Mouse (Mus musculus) liver, embryonic 12.5 days (tissue): ENCODE data around the gene Cmas. TPM values are rescaled to one million over a fixed set of nuclear protein-coding genes. Genes with fewer than 3 reads are reported as not detected.

Source experiments
- ATAC-seq: fragments of 200-750 bp; cut with Nextera tagmentation; 2 replicates; pipeline ENCODE4 v1.8.0; 2017; ENCODE audit warnings: moderate number of reproducible peaks, mild to moderate bottlenecking, moderate library complexity
- H3K27ac ChIP-seq: fragments of 300-500 bp; sonication (generic); 2 replicates; pipeline ENCODE4 v1.5.1; 2016; ENCODE audit warnings: mild to moderate bottlenecking
- H3K27me3 ChIP-seq: fragments of 300-500 bp; sonication (generic); replicated peaks from 2 replicates; pipeline ENCODE4 v1.6.1; 2016; ENCODE audit warnings: mild to moderate bottlenecking, moderate library complexity
- H3K36me3 ChIP-seq: fragments of 300-500 bp; sonication (generic); 2 replicates; pipeline ENCODE4 v1.6.1; 2016; ENCODE audit warnings: mild to moderate bottlenecking, moderate library complexity
- H3K4me1 ChIP-seq: fragments of 300-500 bp; sonication (generic); 2 replicates; pipeline ENCODE4 v1.6.1; 2016
- H3K4me2 ChIP-seq: fragments of 300-500 bp; sonication (generic); 2 replicates; pipeline ENCODE4 v1.6.1; 2016; ENCODE audit warnings: mild to moderate bottlenecking, moderate library complexity
- H3K4me3 ChIP-seq: fragments of 300-500 bp; sonication (generic); 2 replicates; pipeline ENCODE4 v1.5.1; 2016; ENCODE audit warnings: mild to moderate bottlenecking, moderate library complexity
- H3K9ac ChIP-seq: fragments of 300-500 bp; sonication (generic); 2 replicates; pipeline ENCODE4 v1.6.1; 2016; ENCODE audit warnings: mild to moderate bottlenecking, moderate library complexity
- H3K9me3 ChIP-seq: fragments of 300-500 bp; sonication (generic); replicated peaks from 2 replicates; pipeline ENCODE4 v1.6.1; 2016; ENCODE audit warnings: mild to moderate bottlenecking, moderate library complexity
- WGBS: fragments of 180-500 bp; shearing (Covaris S2); methylation state at CpG from one replicate; pipeline ENCODE4 v1.1.7; 2016; ENCODE audit not compliant: insufficient replicate concordance; 5-methylcytosine and 5-hydroxymethylcytosine counted together
- polyA plus RNA-seq: library from polyadenylated mRNA; unstranded; fragments of >200 nt; fragmentation: Nextera tagmentation; extraction: Ambion mirVana; gene quantifications from 2 replicates; pipeline ENCODE4 v1.2.1, GENCODE M21; 2016

Cmas gene
- polyA plus RNA-seq, result 157 and 159 TPM in 2 replicates

DNA sequence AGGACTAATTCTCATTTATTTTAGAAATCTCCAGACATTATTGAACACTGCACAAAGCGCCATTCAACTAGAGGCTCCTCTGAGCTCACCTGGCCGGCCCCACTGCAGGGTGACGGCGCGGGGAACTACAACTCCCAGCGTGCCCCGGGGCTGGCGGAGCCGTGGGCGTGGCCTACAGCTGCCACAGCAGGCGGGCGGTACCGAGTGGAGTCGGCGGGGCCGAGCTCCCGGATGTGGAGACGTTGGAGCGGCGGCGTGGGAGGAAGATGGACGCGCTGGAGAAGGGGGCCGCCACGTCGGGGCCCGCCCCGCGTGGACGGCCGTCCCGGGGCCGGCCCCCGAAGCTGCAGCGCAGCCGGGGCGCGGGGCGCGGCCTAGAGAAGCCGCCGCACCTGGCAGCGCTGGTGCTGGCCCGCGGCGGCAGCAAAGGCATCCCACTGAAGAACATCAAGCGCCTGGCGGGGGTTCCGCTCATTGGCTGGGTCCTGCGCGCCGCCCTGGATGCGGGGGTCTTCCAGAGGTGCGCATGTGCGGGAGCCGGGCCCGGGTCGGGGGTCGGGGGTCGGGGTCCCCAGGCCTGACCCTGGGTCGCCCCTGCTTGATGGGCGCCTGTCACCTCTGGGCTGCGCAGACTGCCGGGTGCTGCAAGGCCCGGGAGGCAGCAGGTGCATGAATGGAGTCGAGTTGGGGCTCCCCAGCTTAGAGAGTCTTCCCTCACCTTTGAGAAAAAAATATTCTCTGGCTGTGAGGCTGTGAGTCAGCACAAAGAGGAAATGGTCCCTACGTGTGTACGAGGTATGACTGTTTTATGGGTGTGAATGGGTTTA lies at the start of gene Cmas:
TSS of gene Cmas (plus strand) at position 180 of the 827 bp plus-strand sequence.
- WGBS, result under 1% methylated on average over 68 of the region's 68 CpGs
- peak within 1 kb of the TSS; percentile 100 for H3K27ac ChIP-seq
- peak within 1 kb of the TSS; percentile 99 for H3K9ac ChIP-seq
- H3K4me2 ChIP-seq, result peak within 1 kb of the TSS; percentile 78
- H3K4me1 ChIP-seq, result peaks cover 69% of the 10 kb centered on the region
- H3K4me3 ChIP-seq, result peak within 1 kb of the TSS; percentile 96
- ATAC-seq, result peak; percentile 89
- no peaks in the 10 kb centered on the region for H3K9me3 ChIP-seq
- H3K36me3 ChIP-seq, result peaks cover 35% of the 10 kb centered on the region
- 0 out of 2 replicates have a peak, but pooled peaks cover 6% of the 10 kb centered on the region for H3K27me3 ChIP-seq

DNA sequence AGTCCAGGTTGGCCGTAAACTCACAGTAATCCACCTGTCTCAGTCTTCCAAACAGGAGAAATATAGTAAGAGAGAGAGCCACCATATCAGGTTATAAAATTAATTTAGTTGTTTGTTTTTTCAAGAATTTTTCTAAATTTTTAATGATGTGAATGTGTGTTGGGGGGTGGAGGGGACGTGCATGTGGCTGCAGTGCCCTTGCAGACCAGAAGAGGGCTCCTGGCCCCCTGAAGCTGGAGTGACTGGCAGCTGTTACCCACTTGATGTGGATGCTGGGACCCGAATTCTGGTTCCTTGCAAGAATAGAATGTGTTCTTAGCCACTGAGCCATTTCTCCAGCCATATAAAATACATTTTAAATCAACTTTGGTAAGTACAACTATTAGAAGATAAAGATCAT lies 49.8 kb upstream of the Cmas start:
- Histone ChIP-seq H3K9me3 (no peaks in the 10 kb centered on the region), H3K27me3 (peaks cover 10% of the 10 kb centered on the region), H3K9ac (no peak overlapping the region), H3K36me3 (no peaks in the 10 kb centered on the region), H3K4me3 (no peak overlapping the region), H3K27ac (no peak overlapping the region), H3K4me2 (no peak overlapping the region), H3K4me1 (no peaks in the 10 kb centered on the region; the same call in 1 of the 2 replicates)
- WGBS, result 62% methylated on average over 3 of the region's 3 CpGs
- ATAC-seq, result no peak

DNA sequence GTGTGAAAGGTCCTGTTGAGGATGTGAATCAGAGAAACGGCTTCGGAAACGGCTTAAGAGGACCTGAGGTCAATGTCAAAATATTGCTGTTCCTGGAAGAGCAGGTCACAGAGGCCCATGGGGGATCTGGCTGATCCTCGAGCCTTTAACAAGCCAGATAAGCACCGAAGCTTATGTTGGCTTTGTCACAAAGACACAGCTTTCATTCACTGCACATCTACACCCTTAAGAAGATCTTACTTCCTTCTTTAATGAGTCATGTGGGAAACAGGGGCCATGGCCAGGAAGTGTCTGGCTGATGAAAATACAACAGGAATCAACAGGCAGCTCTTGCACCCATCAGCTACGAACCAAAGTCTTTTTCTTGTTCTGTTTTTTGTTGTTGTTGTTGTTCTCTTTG lies 48.1 kb upstream of the Cmas start:
- H3K4me3 ChIP-seq, result no peak overlapping the region
- ATAC-seq, result no peak
- no peaks in the 10 kb centered on the region for H3K4me1 ChIP-seq
- H3K27ac ChIP-seq, result no peak overlapping the region
- no peak overlapping the region for H3K4me2 ChIP-seq
- no peaks in the 10 kb centered on the region for H3K9me3 ChIP-seq
- no peak overlapping the region for H3K9ac ChIP-seq
- H3K36me3 ChIP-seq, result no peaks in the 10 kb centered on the region
- no peaks in the 10 kb centered on the region for H3K27me3 ChIP-seq
- WGBS, result 58% methylated on average over 6 of the region's 6 CpGs

DNA sequence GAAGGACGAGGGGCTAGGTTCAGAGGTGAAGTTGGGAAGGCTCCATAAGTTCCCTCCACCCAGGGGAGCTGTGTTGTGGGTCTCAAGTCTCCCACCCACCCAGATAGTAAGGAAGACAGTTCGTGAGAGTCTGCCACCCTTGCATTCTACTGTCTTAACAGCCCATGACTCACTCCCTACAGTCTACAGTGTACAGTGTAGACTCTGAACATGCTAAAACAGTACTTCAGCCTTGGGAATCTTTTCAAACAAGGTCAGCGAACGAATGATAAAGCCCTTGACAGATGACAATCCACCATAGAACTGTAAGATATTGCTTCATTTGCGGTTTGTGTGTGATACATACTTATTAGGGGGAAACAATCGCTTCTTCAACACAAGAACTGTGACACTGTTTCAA lies 45.8 kb upstream of the Cmas start:
- ATAC-seq, result no peak
- H3K36me3 ChIP-seq, result no peaks in the 10 kb centered on the region
- no peak overlapping the region for H3K9ac ChIP-seq
- no peaks in the 10 kb centered on the region for H3K27me3 ChIP-seq
- no peak overlapping the region for H3K4me2 ChIP-seq
- no peak overlapping the region for H3K4me3 ChIP-seq
- 68% methylated on average over 6 of the region's 6 CpGs for WGBS
- H3K9me3 ChIP-seq, result no peaks in the 10 kb centered on the region
- H3K4me1 ChIP-seq, result no peaks in the 10 kb centered on the region
- no peak overlapping the region for H3K27ac ChIP-seq

DNA sequence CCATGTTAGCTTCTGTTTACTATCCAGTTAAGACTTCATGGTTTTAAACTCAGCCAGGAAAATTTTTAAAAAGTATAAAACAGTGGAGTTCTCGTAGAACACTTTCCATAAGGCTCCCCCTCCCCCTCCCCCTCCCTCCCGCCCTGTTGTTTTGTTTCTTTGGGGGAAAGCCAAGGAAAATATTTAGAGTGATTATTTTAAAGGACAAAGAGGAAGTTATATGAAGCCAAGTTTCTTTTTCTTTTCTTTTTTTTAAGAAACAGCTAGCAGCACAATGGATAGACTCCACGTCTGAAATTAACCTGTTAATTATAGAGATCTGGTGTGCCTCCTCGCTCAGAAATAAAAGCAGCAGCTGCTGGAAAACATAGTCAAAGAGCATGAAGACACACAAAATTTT lies 45.4 kb upstream of the Cmas start:
- H3K4me3 ChIP-seq, result no peak overlapping the region
- no peaks in the 10 kb centered on the region for H3K9me3 ChIP-seq
- no peak overlapping the region for H3K9ac ChIP-seq
- ATAC-seq, result no peak
- WGBS, result 55% methylated on average over 4 of the region's 4 CpGs
- no peaks in the 10 kb centered on the region for H3K4me1 ChIP-seq
- no peaks in the 10 kb centered on the region for H3K27me3 ChIP-seq
- no peak overlapping the region for H3K4me2 ChIP-seq
- no peak overlapping the region for H3K27ac ChIP-seq
- H3K36me3 ChIP-seq, result no peaks in the 10 kb centered on the region

DNA sequence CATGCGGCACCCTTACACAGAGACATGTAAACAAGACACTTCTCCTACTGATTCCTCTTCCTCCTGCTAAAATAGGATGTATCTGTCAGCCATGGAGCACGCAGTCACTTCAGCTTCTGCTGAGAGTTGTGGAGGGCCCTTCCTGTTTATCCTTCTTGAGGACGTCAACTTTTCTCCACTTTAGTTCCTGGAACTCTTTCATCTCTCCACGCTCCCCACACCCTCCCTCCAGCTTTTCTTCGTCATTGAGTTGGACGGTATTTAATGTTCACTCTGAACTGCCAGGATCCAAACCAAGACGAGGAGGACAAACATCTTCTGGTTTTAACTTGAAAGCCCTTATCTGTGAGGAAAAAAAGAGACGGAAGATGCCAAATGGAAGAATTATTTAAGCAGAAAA lies 41.5 kb upstream of the Cmas start:
- no peak for ATAC-seq
- 57% methylated on average over 8 of the region's 8 CpGs for WGBS
- H3K27ac ChIP-seq, result no peak overlapping the region

DNA sequence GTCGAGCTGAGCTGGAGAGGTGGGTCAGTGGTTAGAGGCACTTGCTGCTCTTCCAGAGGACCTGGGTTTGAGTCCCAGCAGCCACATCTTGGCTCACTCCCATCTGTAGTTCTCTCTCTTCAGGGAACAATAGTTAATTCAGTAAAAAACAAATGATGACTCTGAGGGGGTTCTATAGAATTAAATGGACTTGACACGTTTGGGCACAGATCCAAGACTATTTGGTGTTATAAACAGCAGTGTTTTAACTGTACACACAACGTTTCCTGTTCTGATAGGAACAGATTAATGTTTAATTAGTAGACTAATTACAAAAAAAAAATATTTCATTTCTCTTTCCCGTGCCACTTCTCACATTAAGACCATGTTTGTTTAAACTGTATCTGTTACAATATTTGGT lies 39.3 kb upstream of the Cmas start:
- no peak for ATAC-seq
- 57% methylated on average over 4 of the region's 4 CpGs for WGBS
- Histone ChIP-seq H3K4me2 (no peak overlapping the region), H3K27me3 (no peaks in the 10 kb centered on the region), H3K36me3 (no peaks in the 10 kb centered on the region), H3K27ac (no peak overlapping the region), H3K4me3 (no peak overlapping the region), H3K4me1 (no peaks in the 10 kb centered on the region), H3K9ac (no peak overlapping the region), H3K9me3 (no peaks in the 10 kb centered on the region)

More for the DNA sequence above, 41.5 kb upstream of the Cmas start:
- H3K4me1 ChIP-seq, result no peaks in the 10 kb centered on the region
- no peaks in the 10 kb centered on the region for H3K36me3 ChIP-seq
- no peaks in the 10 kb centered on the region for H3K27me3 ChIP-seq
- no peak overlapping the region for H3K4me3 ChIP-seq
- H3K4me2 ChIP-seq, result no peak overlapping the region
- H3K9me3 ChIP-seq, result no peaks in the 10 kb centered on the region
- no peak overlapping the region for H3K9ac ChIP-seq

GRCm38 (mm10) chr6:142718167-142718566 lies 38.3 kb upstream of the Cmas start:
- no peak overlapping the region for H3K4me3 ChIP-seq
- ATAC-seq, result no peak
- WGBS, result 71% methylated on average over 7 of the region's 7 CpGs
- no peaks in the 10 kb centered on the region for H3K27me3 ChIP-seq
- H3K27ac ChIP-seq, result peak overlapping the region; percentile 36; the same call in 1 of the 2 replicates
- no peaks in the 10 kb centered on the region for H3K9me3 ChIP-seq
- no peak overlapping the region; the same call in 1 of the 2 replicates for H3K9ac ChIP-seq
- H3K4me2 ChIP-seq, result no peak overlapping the region
- H3K36me3 ChIP-seq, result no peaks in the 10 kb centered on the region
- no peaks in the 10 kb centered on the region for H3K4me1 ChIP-seq

- no peak overlapping the region for H3K4me2 ChIP-seq
- H3K4me3 ChIP-seq, result no peak overlapping the region
- no peaks in the 10 kb centered on the region for H3K4me1 ChIP-seq
- no peaks in the 10 kb centered on the region for H3K36me3 ChIP-seq
- H3K27ac ChIP-seq, result no peak overlapping the region
- no peak for ATAC-seq
- no peaks in the 10 kb centered on the region for H3K27me3 ChIP-seq
- no peak overlapping the region for H3K9ac ChIP-seq
- no peaks in the 10 kb centered on the region for H3K9me3 ChIP-seq
- WGBS, result 55% methylated on average over 6 of the region's 6 CpGs
These were observed 35.8 kb upstream of the Cmas start for GRCm38 (mm10) chr6:142720641-142721040.

- 68% methylated on average over 8 of the region's 8 CpGs for WGBS
- ATAC-seq, result no peak
- H3K4me2 ChIP-seq, result no peak overlapping the region
- H3K27me3 ChIP-seq, result no peaks in the 10 kb centered on the region
- no peak overlapping the region for H3K4me3 ChIP-seq
- H3K36me3 ChIP-seq, result no peaks in the 10 kb centered on the region
- no peak overlapping the region for H3K9ac ChIP-seq
- H3K4me1 ChIP-seq, result no peaks in the 10 kb centered on the region
- H3K27ac ChIP-seq, result no peak overlapping the region
- no peaks in the 10 kb centered on the region for H3K9me3 ChIP-seq
These were observed 34.8 kb upstream of the Cmas start for GRCm38 (mm10) chr6:142721731-142722130.

DNA sequence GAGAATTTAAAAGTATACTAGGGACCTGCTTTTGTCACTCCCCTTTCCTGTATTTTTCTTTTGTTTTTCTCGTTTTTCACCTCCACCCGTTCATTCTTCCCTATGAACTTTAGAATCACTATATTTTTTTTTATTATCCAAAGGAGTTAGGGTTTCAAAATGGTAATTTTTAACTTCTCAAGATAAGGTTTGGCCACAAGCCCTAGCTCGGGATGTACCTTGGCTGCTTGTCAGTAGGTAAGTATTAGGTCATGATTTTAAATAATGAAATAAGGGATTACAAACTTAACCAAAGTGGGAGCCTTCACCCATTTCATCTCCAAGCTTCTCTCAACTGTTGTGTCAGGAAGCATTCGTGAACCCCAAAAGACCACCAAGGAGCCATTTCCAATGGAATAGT lies 30.5 kb upstream of the Cmas start:
- H3K9ac ChIP-seq, result no peak overlapping the region
- no peak for ATAC-seq
- H3K27me3 ChIP-seq, result no peaks in the 10 kb centered on the region
- H3K27ac ChIP-seq, result no peak overlapping the region
- no peaks in the 10 kb centered on the region for H3K4me1 ChIP-seq
- no peak overlapping the region for H3K4me2 ChIP-seq
- WGBS, result 68% methylated on average over 4 of the region's 4 CpGs
- no peaks in the 10 kb centered on the region for H3K36me3 ChIP-seq
- no peaks in the 10 kb centered on the region for H3K9me3 ChIP-seq
- no peak overlapping the region for H3K4me3 ChIP-seq

- Histone ChIP-seq H3K27ac (no peak overlapping the region), H3K9me3 (no peaks in the 10 kb centered on the region), H3K27me3 (no peaks in the 10 kb centered on the region), H3K4me2 (no peak overlapping the region), H3K36me3 (no peaks in the 10 kb centered on the region), H3K9ac (no peak overlapping the region), H3K4me3 (no peak overlapping the region), H3K4me1 (no peaks in the 10 kb centered on the region)
- 64% methylated on average over 14 of the region's 14 CpGs for WGBS
- no peak for ATAC-seq
These were observed 23.8 kb upstream of the Cmas start for GRCm38 (mm10) chr6:142732567-142733290.
